Mouse (Mus musculus): ENCODE measurements around the gene Rita1. TPM values are rescaled to one million over a fixed set of nuclear protein-coding genes. Genes with fewer than 3 reads are reported as not detected.

The Rita1 gene
- polyA plus RNA-seq, 1 experiment from 2014 or later: 9.6 TPM

- Histone ChIP-seq H3K4me1 (peaks cover 86% of the 10 kb centered on the region), H3K4me3 (no peak overlapping the region), H3K9me3 (no peaks in the 10 kb centered on the region), H3K36me3 (no peaks in the 10 kb centered on the region), H3K27ac (replicated peaks) (no peak overlapping the region), H3K9ac (no peak overlapping the region), H3K4me2 (no peak overlapping the region), H3K27me3 (replicated peaks) (no peaks in the 10 kb centered on the region)
- ATAC-seq (ENCODE audit: extremely low read depth, insufficient number of reproducible peaks, low FRiP score, low TSS enrichment): no peak
- WGBS: 83% methylated on average over 3 of the region's 3 CpGs
Observed at GRCm38 (mm10) chr5:120569791-120570190, 42.6 kb downstream of the Rita1 start.

- no peak for ATAC-seq (ENCODE audit: extremely low read depth, insufficient number of reproducible peaks, low FRiP score, low TSS enrichment)
- Histone ChIP-seq H3K4me3 (no peak overlapping the region), H3K4me1 (peaks cover 86% of the 10 kb centered on the region), H3K27me3 (replicated peaks) (no peaks in the 10 kb centered on the region), H3K27ac (replicated peaks) (no peak overlapping the region), H3K9ac (no peak overlapping the region), H3K9me3 (no peaks in the 10 kb centered on the region), H3K36me3 (no peaks in the 10 kb centered on the region), H3K4me2 (no peak overlapping the region)
- 57% methylated on average over 4 of the region's 4 CpGs for WGBS
Observed at GRCm38 (mm10) chr5:120568964-120569363, 43.4 kb downstream of the Rita1 start.

DNA sequence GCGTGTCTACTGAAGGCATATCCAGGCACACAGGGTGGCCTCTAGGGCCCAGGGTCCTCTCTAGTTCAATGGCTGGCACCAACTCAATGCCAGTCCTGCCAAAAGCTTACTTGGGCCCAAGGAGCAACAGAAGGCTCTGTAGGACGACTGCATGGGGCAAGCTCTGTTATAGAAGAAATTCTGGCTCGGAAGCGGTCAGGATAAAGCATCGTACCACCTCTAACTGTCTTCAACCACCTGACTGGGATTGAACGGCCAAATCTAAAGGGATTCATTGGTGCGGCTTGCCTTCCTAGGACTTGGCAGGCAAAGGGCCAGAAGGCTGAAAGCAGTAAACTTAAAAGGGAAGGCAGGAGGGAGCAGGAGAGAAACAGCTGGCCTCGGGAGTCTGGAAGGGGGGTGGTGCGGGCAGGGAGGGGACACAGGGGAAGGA lies 44.0 kb downstream of the Rita1 start:
- H3K4me2 ChIP-seq: no peak overlapping the region
- no peak overlapping the region for H3K27ac ChIP-seq (replicated peaks)

GRCm38 (mm10) chr5:120567761-120568211 lies 44.6 kb downstream of the Rita1 start:
- no peaks in the 10 kb centered on the region for H3K36me3 ChIP-seq
- H3K4me2 ChIP-seq: no peak overlapping the region
- no peaks in the 10 kb centered on the region for H3K27me3 ChIP-seq (replicated peaks)
- H3K9me3 ChIP-seq: no peaks in the 10 kb centered on the region
- peaks cover 91% of the 10 kb centered on the region for H3K4me1 ChIP-seq
- H3K27ac ChIP-seq (replicated peaks): peak overlapping the region; percentile 75; the same call in 1 of the 2 replicates
- no peak overlapping the region for H3K4me3 ChIP-seq
- 64% methylated on average over 14 of the region's 14 CpGs for WGBS
- ATAC-seq (ENCODE audit: extremely low read depth, insufficient number of reproducible peaks, low FRiP score, low TSS enrichment): no peak
- peak overlapping the region; percentile 65 for H3K9ac ChIP-seq

More for the DNA sequence above, 44.0 kb downstream of the Rita1 start:
- no peak for ATAC-seq (ENCODE audit: extremely low read depth, insufficient number of reproducible peaks, low FRiP score, low TSS enrichment)
- Histone ChIP-seq H3K27me3 (replicated peaks) (no peaks in the 10 kb centered on the region), H3K4me1 (peaks cover 90% of the 10 kb centered on the region), H3K9ac (peak overlapping the region; percentile 65; the same call in 1 of the 2 replicates), H3K9me3 (no peaks in the 10 kb centered on the region), H3K4me3 (no peak overlapping the region), H3K36me3 (no peaks in the 10 kb centered on the region)
- WGBS: 63% methylated on average over 9 of the region's 9 CpGs

GRCm38 (mm10) chr5:120567253-120567701 lies 45.1 kb downstream of the Rita1 start:
- WGBS: 43% methylated on average over 21 of the region's 21 CpGs
- H3K4me3 ChIP-seq: no peak overlapping the region
- peak overlapping the region; percentile 65 for H3K9ac ChIP-seq
- peak overlapping the region; percentile 75 for H3K27ac ChIP-seq (replicated peaks)
- no peaks in the 10 kb centered on the region for H3K9me3 ChIP-seq
- no peaks in the 10 kb centered on the region for H3K27me3 ChIP-seq (replicated peaks)
- no peak for ATAC-seq (ENCODE audit: extremely low read depth, insufficient number of reproducible peaks, low FRiP score, low TSS enrichment)
- H3K4me1 ChIP-seq: peaks cover 93% of the 10 kb centered on the region
- no peaks in the 10 kb centered on the region for H3K36me3 ChIP-seq
- H3K4me2 ChIP-seq: no peak overlapping the region

- Histone ChIP-seq H3K4me2 (no peak overlapping the region), H3K4me3 (no peak overlapping the region), H3K27ac (replicated peaks) (peak overlapping the region; percentile 75), H3K9ac (peak overlapping the region; percentile 65), H3K4me1 (peaks cover 90% of the 10 kb centered on the region), H3K36me3 (no peaks in the 10 kb centered on the region), H3K27me3 (replicated peaks) (no peaks in the 10 kb centered on the region), H3K9me3 (no peaks in the 10 kb centered on the region)
- ATAC-seq (ENCODE audit: extremely low read depth, insufficient number of reproducible peaks, low FRiP score, low TSS enrichment): no peak
- 44% methylated on average over 9 of the region's 9 CpGs for WGBS
Observed at GRCm38 (mm10) chr5:120566681-120567252, 45.6 kb downstream of the Rita1 start.

- H3K4me2 ChIP-seq: 0 out of 2 replicates have a peak overlapping the region, but pooled peaks have one; percentile 9
- ATAC-seq (ENCODE audit: extremely low read depth, insufficient number of reproducible peaks, low FRiP score, low TSS enrichment): no peak
- no peaks in the 10 kb centered on the region for H3K27me3 ChIP-seq (replicated peaks)
- H3K36me3 ChIP-seq: no peaks in the 10 kb centered on the region
- no peaks in the 10 kb centered on the region for H3K9me3 ChIP-seq
- H3K27ac ChIP-seq (replicated peaks): peak overlapping the region; percentile 75
- H3K4me1 ChIP-seq: peaks cover 85% of the 10 kb centered on the region
- H3K4me3 ChIP-seq: no peak overlapping the region
- WGBS: 59% methylated on average over 5 of the region's 5 CpGs
- H3K9ac ChIP-seq: peak overlapping the region; percentile 65
Observed at GRCm38 (mm10) chr5:120566101-120566500, 46.3 kb downstream of the Rita1 start.

DNA sequence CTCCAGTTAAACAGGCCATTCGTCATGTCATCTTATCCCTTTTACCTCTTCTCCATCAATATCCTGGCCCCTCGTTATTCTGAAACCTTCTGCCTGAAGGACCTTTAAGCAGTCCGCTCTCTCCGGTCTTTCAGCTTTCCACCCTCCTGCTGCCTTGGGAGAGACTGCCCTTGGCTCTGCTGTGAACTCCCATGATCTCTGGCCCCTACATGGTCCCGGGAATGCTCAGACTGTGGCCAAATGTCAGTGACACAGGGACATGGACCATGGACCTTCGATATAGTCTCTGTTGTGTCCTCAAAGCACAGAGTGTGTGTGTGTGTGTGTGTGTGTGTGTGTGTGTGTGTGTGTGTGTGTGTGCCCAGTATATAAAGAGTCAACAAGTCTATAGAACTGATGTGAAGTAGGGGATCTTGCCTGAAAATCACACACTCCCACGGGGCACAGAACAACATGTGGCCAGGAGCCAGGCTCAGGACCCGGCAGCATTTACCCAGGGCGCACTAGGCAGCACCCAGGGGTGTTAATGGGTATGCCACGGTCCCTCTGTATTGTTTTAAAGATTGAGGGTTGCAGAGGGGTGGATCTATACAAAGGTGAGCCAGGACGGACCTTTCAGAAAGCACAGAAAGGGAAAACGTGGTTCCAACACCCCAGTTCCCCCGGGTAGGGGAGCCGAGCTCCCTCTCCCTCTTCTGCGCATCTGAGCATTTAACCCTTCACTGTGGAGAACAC lies 47.1 kb downstream of the Rita1 start:
- H3K4me1 ChIP-seq: peaks cover 85% of the 10 kb centered on the region
- no peaks in the 10 kb centered on the region for H3K27me3 ChIP-seq (replicated peaks)
- no peaks in the 10 kb centered on the region for H3K36me3 ChIP-seq
- H3K9me3 ChIP-seq: no peaks in the 10 kb centered on the region
- H3K9ac ChIP-seq: peak overlapping the region; percentile 65
- ATAC-seq (ENCODE audit: extremely low read depth, insufficient number of reproducible peaks, low FRiP score, low TSS enrichment): no peak
- peak overlapping the region; percentile 75 for H3K27ac ChIP-seq (replicated peaks)
- no peak overlapping the region for H3K4me3 ChIP-seq
- 63% methylated on average over 15 of the region's 15 CpGs for WGBS
- no peak overlapping the region for H3K4me2 ChIP-seq

- no peak overlapping the region for H3K4me2 ChIP-seq
- H3K27me3 ChIP-seq (replicated peaks): no peaks in the 10 kb centered on the region
- H3K9me3 ChIP-seq: no peaks in the 10 kb centered on the region
- H3K4me3 ChIP-seq: no peak overlapping the region
- peaks cover 81% of the 10 kb centered on the region for H3K4me1 ChIP-seq
- no peaks in the 10 kb centered on the region for H3K36me3 ChIP-seq
- 0 out of 2 replicates have a peak overlapping the region, but pooled peaks have one; percentile 62 for H3K9ac ChIP-seq
- peak overlapping the region; percentile 87 for H3K27ac ChIP-seq (replicated peaks)
- 35% methylated on average over 4 of the region's 4 CpGs for WGBS
- no peak for ATAC-seq (ENCODE audit: extremely low read depth, insufficient number of reproducible peaks, low FRiP score, low TSS enrichment)
Observed at GRCm38 (mm10) chr5:120563914-120564311, 48.5 kb downstream of the Rita1 start.

DNA sequence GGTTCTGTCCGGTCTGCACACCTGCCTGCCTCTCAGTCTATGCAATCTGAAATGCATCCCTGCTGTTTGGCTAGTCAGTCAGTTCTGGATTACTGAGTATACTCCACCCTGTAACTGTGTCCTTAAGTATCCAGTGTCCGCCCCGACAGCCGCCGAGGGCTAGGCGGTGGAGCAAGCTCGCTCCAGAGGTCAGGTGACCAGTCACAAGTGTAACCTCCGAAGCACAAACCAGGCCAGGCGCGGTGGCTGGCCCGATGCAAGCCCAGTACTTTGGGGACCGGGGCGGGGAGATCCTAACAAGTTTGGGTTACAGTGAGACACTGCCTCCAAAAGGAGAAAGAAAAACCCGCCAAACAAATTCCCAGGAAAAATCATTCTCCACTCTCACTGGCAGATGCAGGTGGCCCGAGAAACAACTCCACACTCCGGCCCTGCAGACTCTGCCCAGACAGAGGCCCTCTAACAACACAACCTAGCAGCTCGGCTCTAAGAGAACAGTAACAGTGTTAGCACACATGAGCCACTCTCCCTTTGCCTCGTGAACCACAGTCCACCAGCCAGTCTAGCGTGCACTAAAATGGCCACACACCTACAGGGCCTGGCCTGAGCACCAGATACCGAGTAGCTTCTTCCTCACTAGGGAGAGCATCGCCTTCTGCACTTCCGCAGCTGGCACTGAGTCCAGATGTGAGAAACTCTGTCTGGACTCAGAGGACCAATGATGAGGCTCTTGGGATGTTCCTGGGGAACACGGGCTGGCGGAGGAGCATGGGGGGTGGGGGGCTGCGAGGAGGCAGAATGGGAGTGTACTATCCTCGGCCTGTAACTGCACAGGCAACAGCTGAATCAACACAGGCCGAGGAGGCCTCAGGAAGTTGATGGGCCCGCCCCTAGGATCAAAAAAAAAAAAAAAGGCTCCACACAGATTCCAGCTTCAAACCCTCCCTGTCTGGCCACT lies 49.2 kb downstream of the Rita1 start:
- Histone ChIP-seq H3K4me3 (no peak overlapping the region), H3K4me2 (peak overlapping the region; percentile 31), H3K27ac (replicated peaks) (peak overlapping the region; percentile 87), H3K36me3 (no peaks in the 10 kb centered on the region), H3K27me3 (replicated peaks) (no peaks in the 10 kb centered on the region), H3K9me3 (no peaks in the 10 kb centered on the region), H3K4me1 (peaks cover 81% of the 10 kb centered on the region), H3K9ac (peak overlapping the region; percentile 62)
- WGBS: 36% methylated on average over 28 of the region's 28 CpGs
- ATAC-seq (ENCODE audit: extremely low read depth, insufficient number of reproducible peaks, low FRiP score, low TSS enrichment): peak; percentile 62; the same call in 1 of the 2 replicates

Data from heart, embryonic 13.5 days (tissue).